Mouse (Mus musculus) forebrain, embryonic 14.5 days (tissue): ENCODE data around the gene Cntfr. TPM values are rescaled to one million over a fixed set of nuclear protein-coding genes. Genes with fewer than 3 reads are reported as not detected.

Experiments used
- ATAC-seq: fragments of 200-750 bp; cut with Nextera tagmentation; 2 replicates; pipeline ENCODE4 v1.8.0; 2017; ENCODE audit warnings: mild to moderate bottlenecking, moderate library complexity
- DNase-seq: peaks from one replicate; pipeline ENCODE4 v3.0.0-alpha.2; 2015; ENCODE audit warnings: low spot score
- H3K27ac ChIP-seq: fragments of 300-500 bp; sonication (generic); 2 replicates; pipeline ENCODE4 v1.5.1; 2014; ENCODE audit warnings: low read depth, mild to moderate bottlenecking, control low read depth, low read length, moderate library complexity
- H3K27me3 ChIP-seq: fragments of 300-500 bp; sonication (generic); replicated peaks from 2 replicates; pipeline ENCODE4 v1.6.1; 2014; ENCODE audit warnings: low read length, control low read depth, mixed read lengths; ENCODE audit not compliant: control insufficient read depth, insufficient read depth
- H3K36me3 ChIP-seq: fragments of 300-500 bp; sonication (generic); 2 replicates; pipeline ENCODE4 v1.6.1; 2014; ENCODE audit warnings: low read length, control low read depth; ENCODE audit not compliant: control insufficient read depth, insufficient read depth
- H3K4me1 ChIP-seq: fragments of 300-500 bp; sonication (generic); 2 replicates; pipeline ENCODE4 v1.6.1; 2014; ENCODE audit warnings: antibody characterized with exemption, low read length, control low read depth; ENCODE audit not compliant: control insufficient read depth, insufficient read depth
- H3K4me2 ChIP-seq: fragments of 300-500 bp; sonication (generic); 2 replicates; pipeline ENCODE4 v1.6.1; 2014; ENCODE audit warnings: mild to moderate bottlenecking, control low read depth, low read length
- H3K4me3 ChIP-seq: fragments of 300-500 bp; sonication (generic); 2 replicates; pipeline ENCODE4 v1.5.1; 2014; ENCODE audit warnings: low read depth, low read length, control low read depth
- H3K9ac ChIP-seq: fragments of 300-500 bp; sonication (generic); 2 replicates; pipeline ENCODE4 v1.6.1; 2014; ENCODE audit warnings: mild to moderate bottlenecking, low read length, control low read depth, moderate library complexity
- H3K9me3 ChIP-seq: fragments of 300-500 bp; sonication (generic); replicated peaks from 2 replicates; pipeline ENCODE4 v1.6.1; 2016; ENCODE audit warnings: low read length, control low read depth, mixed read lengths; ENCODE audit not compliant: control insufficient read depth
- WGBS: fragments of 180-500 bp; shearing (Covaris S2); extraction: QIAGEN DNeasy Blood & Tissue Kit; methylation state at CpG from one replicate; pipeline ENCODE4 v1.1.7; 2014; 5-methylcytosine and 5-hydroxymethylcytosine counted together
- polyA plus RNA-seq: library from polyadenylated mRNA; unstranded; fragments of >200 nt; fragmentation: Nextera tagmentation; extraction: Ambion mirVana; gene quantifications from 2 replicates; pipeline ENCODE4 v1.2.1, GENCODE M21; 2014

Gene Cntfr
- polyA plus RNA-seq, 1 experiment from 2014 or later: 12.6 TPM

DNA sequence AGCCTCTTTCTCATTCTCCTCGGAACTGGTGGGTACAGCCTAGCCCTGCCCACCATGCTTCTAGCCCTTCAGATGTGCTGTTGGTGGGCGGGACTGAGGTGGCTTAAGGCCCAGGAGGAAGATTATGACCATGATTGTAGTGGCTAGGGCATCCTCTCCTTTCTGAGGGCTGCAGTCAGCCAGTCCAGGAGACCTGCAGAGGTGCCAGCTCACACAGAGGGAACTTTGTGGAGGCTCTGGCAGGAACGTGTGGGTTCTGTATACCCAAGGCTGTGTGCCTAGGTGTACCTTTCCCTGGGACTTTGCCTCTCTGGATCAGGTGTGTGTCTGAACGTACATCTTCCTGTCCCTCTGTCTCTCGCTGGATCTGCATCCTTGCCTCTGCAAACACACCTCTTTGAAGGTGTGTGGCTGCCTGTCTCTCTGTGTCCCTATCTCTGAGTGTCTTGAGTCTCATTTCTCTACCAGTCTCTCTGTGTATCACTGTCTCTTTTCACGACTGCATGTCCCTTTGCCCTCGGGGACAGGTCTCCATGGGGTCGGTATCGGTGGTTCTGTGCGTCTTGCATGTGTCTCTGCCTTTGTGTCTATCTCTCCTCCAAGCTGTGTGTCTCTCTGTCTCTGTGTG is 57.6 kb downstream of the Cntfr start:
- ATAC-seq: no peak; the same call in 1 of the 2 replicates
- Histone ChIP-seq H3K9ac (peak overlapping the region; percentile 98), H3K4me2 (peak overlapping the region; percentile 62), H3K36me3 (peaks cover 3% of the 10 kb centered on the region; the same call in 1 of the 2 replicates), H3K4me3 (peak overlapping the region; percentile 72), H3K27ac (peak overlapping the region; percentile 91), H3K4me1 (peaks cover 13% of the 10 kb centered on the region), H3K9me3 (no peaks in the 10 kb centered on the region), H3K27me3 (no peaks in the 10 kb centered on the region)
- peak; percentile 33 for DNase-seq
- 5% methylated on average over 10 of the region's 10 CpGs for WGBS

DNA sequence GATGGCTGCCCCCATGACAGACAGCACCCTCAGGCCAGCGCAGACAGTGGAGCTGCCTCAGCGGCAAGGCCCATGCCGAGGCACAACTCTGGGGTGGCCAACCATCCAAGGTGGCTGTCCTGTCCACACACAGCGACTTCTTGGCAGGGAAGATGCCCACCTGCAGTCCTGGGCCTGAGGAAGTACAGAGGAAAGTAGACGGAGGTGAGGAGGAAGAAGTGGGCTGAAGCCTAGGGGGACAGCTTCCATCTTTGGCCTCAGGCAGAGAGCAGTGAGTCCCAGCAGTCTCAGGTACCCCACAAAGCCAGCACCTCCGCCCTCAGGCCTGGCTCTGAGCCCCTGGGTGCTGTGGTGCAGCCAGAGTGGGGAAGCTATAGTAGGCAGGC is 58.1 kb downstream of the Cntfr start:
- peaks cover 3% of the 10 kb centered on the region; the same call in 1 of the 2 replicates for H3K36me3 ChIP-seq
- H3K4me1 ChIP-seq: peaks cover 13% of the 10 kb centered on the region
- peak overlapping the region; percentile 72 for H3K4me3 ChIP-seq
- peak overlapping the region; percentile 98 for H3K9ac ChIP-seq
- H3K4me2 ChIP-seq: peak overlapping the region; percentile 62
- WGBS: 77% methylated on average over 6 of the region's 6 CpGs
- ATAC-seq (no peak), DNase-seq (no peak)
- H3K27me3 ChIP-seq: no peaks in the 10 kb centered on the region
- H3K27ac ChIP-seq: peak overlapping the region; percentile 1; the same call in 1 of the 2 replicates
- H3K9me3 ChIP-seq: no peaks in the 10 kb centered on the region

DNA sequence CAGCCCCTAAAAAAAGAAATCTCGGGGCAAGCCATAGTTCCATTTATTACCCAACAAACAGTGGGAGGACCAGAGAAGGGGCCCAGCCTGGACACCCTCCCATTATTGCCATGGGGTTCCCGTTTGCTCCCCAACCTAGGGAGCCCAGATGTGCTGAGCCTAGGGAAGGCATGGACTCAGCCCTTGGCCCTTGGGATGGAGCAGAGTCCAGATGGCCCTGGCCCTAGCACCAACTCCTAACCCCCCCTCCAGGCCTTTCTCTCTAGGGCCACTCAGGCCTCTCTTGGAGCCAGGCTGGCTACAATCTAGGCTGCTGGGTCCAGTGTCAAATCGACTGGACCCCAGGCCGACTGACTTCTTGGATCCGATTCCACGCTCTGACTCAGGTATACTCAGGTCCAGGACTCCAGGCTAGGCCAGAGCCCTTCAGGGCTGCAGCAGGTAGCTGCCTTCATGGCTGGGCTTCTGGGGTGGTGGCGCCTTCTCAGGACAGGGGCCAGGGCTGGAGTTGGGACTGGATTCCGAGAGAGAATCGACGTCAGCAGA is 58.6 kb downstream of the Cntfr start:
- no peak for ATAC-seq
- Histone ChIP-seq H3K4me2 (peak overlapping the region; percentile 62), H3K36me3 (peaks cover 3% of the 10 kb centered on the region; the same call in 1 of the 2 replicates), H3K9ac (peak overlapping the region; percentile 98; the same call in 1 of the 2 replicates), H3K27me3 (no peaks in the 10 kb centered on the region), H3K27ac (no peak overlapping the region), H3K4me3 (no peak overlapping the region), H3K4me1 (peaks cover 13% of the 10 kb centered on the region), H3K9me3 (no peaks in the 10 kb centered on the region)
- 94% methylated on average over 10 of the region's 10 CpGs for WGBS
- no peak for DNase-seq

DNA sequence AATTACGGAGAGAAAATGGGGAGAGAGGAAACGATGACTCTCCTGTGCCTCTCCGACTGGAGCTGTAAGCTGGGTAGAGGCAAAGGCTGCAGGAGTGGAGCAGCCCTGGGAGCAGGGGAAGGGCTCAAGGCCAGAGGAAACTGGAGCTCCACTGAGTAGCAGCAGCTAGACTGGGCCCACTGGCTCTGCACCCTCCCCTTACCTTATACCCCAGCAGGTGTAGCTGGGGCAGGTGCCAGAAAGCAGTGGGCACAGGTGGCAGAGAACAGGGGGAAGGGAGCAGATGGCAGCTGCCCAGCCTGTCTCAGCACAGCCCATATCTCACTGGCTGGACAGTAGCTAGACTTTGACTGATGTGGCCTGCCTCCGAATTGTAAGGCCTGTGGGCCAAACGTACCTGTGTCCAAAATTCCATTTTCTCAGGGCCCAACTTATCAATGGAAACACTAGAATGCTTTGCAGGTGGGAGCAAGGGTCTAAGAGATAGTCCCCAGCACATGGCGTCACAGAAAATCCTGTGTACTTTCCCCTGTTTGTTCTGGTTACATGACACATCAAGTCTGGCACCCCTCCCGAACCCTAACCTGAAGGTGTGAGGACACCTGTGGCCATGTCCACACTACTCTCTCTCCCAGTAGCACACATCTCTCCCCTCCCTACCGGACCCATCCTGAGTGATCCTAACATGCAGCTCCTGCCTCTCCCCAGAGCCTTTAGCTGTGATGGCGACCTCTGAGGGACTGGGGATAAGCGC is 59.8 kb downstream of the Cntfr start:
- DNase-seq (no peak), ATAC-seq (no peak)
- no peak overlapping the region for H3K27ac ChIP-seq
- no peaks in the 10 kb centered on the region for H3K27me3 ChIP-seq
- peaks cover 3% of the 10 kb centered on the region; the same call in 1 of the 2 replicates for H3K36me3 ChIP-seq
- H3K4me2 ChIP-seq: no peak overlapping the region
- WGBS: 88% methylated on average over 10 of the region's 10 CpGs
- H3K4me1 ChIP-seq: peaks cover 14% of the 10 kb centered on the region
- no peaks in the 10 kb centered on the region for H3K9me3 ChIP-seq
- H3K9ac ChIP-seq: no peak overlapping the region; the same call in 1 of the 2 replicates
- no peak overlapping the region for H3K4me3 ChIP-seq

DNA sequence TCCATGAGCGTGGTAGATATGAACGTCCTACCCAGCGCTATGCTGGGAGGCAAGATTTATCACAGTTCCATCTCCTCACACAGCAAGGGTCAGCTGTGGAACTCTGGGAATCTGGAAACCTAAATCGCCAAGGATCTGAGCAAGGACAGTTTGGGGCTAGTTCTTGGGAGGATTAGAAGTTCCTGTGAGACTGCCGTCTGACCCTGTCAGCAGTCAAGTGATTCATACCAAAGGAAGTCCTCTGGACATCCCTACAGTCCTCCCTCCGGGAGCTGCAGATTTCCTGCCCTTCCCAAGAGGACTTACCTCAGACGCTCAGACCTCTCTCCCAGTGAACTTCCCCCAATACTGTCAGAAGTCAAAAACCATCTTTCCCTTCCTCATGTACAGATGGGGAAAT is 60.5 kb downstream of the Cntfr start:
- DNase-seq: no peak
- H3K9ac ChIP-seq: no peak overlapping the region
- H3K36me3 ChIP-seq: peaks cover 3% of the 10 kb centered on the region; the same call in 1 of the 2 replicates
- H3K9me3 ChIP-seq: no peaks in the 10 kb centered on the region
- no peak for ATAC-seq
- peaks cover 20% of the 10 kb centered on the region for H3K4me1 ChIP-seq
- no peak overlapping the region for H3K4me3 ChIP-seq
- no peak overlapping the region for H3K27ac ChIP-seq
- H3K4me2 ChIP-seq: no peak overlapping the region
- WGBS: 71% methylated on average over 7 of the region's 7 CpGs
- H3K27me3 ChIP-seq: no peaks in the 10 kb centered on the region

DNA sequence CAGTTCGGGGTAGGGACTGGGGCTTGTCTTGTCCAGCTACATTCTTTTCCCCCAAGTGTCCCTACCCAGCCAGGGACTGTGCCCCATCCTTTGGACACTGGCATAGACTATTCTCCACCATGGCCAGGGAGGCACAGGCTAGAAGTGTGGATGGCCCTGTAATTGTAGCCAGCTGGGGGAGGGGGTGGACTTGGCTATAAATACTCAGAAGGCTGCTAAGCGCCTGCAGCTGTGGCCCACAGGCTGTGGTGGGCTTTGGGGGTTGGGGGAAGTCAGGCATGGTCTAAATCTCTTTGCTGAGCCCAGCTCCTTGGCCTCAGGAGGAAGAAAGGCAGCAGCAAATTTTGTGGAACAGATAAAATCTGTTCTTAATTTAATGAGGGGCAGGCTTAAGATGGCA is 61.0 kb downstream of the Cntfr start:
- Histone ChIP-seq H3K27me3 (no peaks in the 10 kb centered on the region), H3K27ac (no peak overlapping the region), H3K36me3 (peaks cover 3% of the 10 kb centered on the region; the same call in 1 of the 2 replicates), H3K4me2 (no peak overlapping the region), H3K4me1 (peaks cover 23% of the 10 kb centered on the region), H3K4me3 (no peak overlapping the region), H3K9me3 (no peaks in the 10 kb centered on the region), H3K9ac (no peak overlapping the region)
- ATAC-seq (no peak), DNase-seq (no peak)
- WGBS: 60% methylated on average over 2 of the region's 2 CpGs

DNA sequence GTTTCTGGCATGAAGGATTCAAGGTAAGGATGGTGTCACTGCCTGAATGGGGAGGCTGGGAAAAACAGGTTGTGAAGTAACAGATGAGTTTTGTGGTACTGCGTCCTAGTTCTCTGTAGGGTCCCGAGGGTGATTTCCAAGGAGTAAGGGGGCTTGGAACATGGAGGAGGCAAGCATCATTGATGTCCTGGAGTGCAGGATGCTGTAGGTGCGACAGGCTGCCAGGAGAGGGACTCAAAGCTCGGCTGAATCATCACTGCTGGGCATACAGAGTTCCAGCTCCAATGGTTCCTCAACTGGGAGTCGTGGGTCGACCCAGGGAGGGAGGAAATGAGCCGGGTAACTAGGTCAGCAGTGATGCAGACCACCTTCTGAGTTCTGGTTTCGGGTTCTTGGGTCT is 61.7 kb downstream of the Cntfr start:
- DNase-seq: no peak
- no peak for ATAC-seq
- Histone ChIP-seq H3K4me3 (no peak overlapping the region), H3K27me3 (no peaks in the 10 kb centered on the region), H3K36me3 (peaks cover 3% of the 10 kb centered on the region; the same call in 1 of the 2 replicates), H3K4me1 (peaks cover 26% of the 10 kb centered on the region), H3K4me2 (no peak overlapping the region), H3K27ac (no peak overlapping the region), H3K9ac (no peak overlapping the region), H3K9me3 (no peaks in the 10 kb centered on the region)
- 79% methylated on average over 8 of the region's 8 CpGs for WGBS

DNA sequence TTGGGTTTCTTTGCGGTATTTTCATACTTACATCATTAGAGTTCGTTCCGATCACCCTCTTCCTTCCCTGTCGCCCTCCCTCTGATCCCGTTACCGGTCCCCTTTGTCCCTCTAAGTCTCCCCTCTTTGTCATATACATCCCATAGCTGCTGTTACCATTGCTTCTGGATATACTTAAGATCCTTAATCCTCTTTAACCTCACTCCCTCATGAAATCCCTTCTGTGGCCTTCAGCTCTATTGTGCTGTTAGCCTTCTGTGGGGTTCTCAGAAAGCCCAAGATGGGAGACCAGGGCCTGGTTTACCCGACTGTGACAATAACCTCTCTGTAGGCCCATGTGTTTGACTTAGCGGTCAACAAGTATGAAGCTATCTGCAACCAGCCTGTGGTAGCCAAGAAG is 62.3 kb downstream of the Cntfr start:
- Histone ChIP-seq H3K9me3 (no peaks in the 10 kb centered on the region), H3K36me3 (peaks cover 3% of the 10 kb centered on the region; the same call in 1 of the 2 replicates), H3K4me2 (no peak overlapping the region), H3K27me3 (no peaks in the 10 kb centered on the region), H3K27ac (no peak overlapping the region), H3K4me3 (no peak overlapping the region), H3K4me1 (peaks cover 28% of the 10 kb centered on the region), H3K9ac (no peak overlapping the region)
- DNase-seq (no peak), ATAC-seq (no peak)
- 47% methylated on average over 8 of the region's 8 CpGs for WGBS
